Mouse (Mus musculus): ENCODE measurements at regions not wholly inside any gene's neighbourhood (a gene's known extent, or its start where the extent isn't known, plus 50 kb on each side); places are given as distances from the start of the nearest gene placed in this dataset.

GRCm38 (mm10) chr15:69389575-69389974, 2888.9 kb upstream of the Lrrc6 start:
- DNase-seq (ENCODE audit: low read depth, low spot score) = no peak

GRCm38 (mm10) chr15:69387466-69387865, 2886.8 kb upstream of the Lrrc6 start:
- no peak for DNase-seq (ENCODE audit: low read depth, low spot score)

GRCm38 (mm10) chr15:69365440-69365839, 2864.7 kb upstream of the Lrrc6 start:
- DNase-seq (ENCODE audit: low read depth, low spot score) = no peak

GRCm38 (mm10) chr15:69350053-69350739, 2849.5 kb upstream of the Lrrc6 start:
- DNase-seq (ENCODE audit: low read depth, low spot score) = no peak

GRCm38 (mm10) chr15:69346065-69346464, 2845.4 kb upstream of the Lrrc6 start:
- no peak for DNase-seq (ENCODE audit: low read depth, low spot score)

- no peak for DNase-seq (ENCODE audit: low read depth, low spot score)
Measured at GRCm38 (mm10) chr15:69342759-69343158, 2842.0 kb upstream of the Lrrc6 start.

- no peak for DNase-seq (ENCODE audit: low read depth, low spot score)
Measured at GRCm38 (mm10) chr15:69336491-69336890, 2835.8 kb upstream of the Lrrc6 start.

GRCm38 (mm10) chr15:69326537-69326936, 2825.8 kb upstream of the Lrrc6 start:
- DNase-seq (ENCODE audit: low read depth, low spot score) = no peak

- DNase-seq (ENCODE audit: low read depth, low spot score) = no peak
Measured at GRCm38 (mm10) chr15:69303100-69303499, 2802.4 kb upstream of the Lrrc6 start.

- no peak for DNase-seq (ENCODE audit: low read depth, low spot score)
Measured at GRCm38 (mm10) chr15:69291273-69291672, 2790.6 kb upstream of the Lrrc6 start.

GRCm38 (mm10) chr15:69275546-69276255, 2775.0 kb upstream of the Lrrc6 start:
- DNase-seq (ENCODE audit: low read depth, low spot score) = no peak

- DNase-seq (ENCODE audit: low read depth, low spot score) = no peak
Measured at GRCm38 (mm10) chr15:69274225-69274766, 2773.6 kb upstream of the Lrrc6 start.

GRCm38 (mm10) chr15:69273518-69273917, 2772.8 kb upstream of the Lrrc6 start:
- no peak for DNase-seq (ENCODE audit: low read depth, low spot score)

- DNase-seq (ENCODE audit: low read depth, low spot score) = no peak
Measured at GRCm38 (mm10) chr15:69261940-69262339, 2761.2 kb upstream of the Lrrc6 start.

GRCm38 (mm10) chr15:69257161-69257778, 2756.6 kb upstream of the Lrrc6 start:
- no peak for DNase-seq (ENCODE audit: low read depth, low spot score)

GRCm38 (mm10) chr15:69253698-69254097, 2753.0 kb upstream of the Lrrc6 start:
- no peak for DNase-seq (ENCODE audit: low read depth, low spot score)

GRCm38 (mm10) chr15:69252095-69252494, 2751.4 kb upstream of the Lrrc6 start:
- no peak for DNase-seq (ENCODE audit: low read depth, low spot score)

GRCm38 (mm10) chr15:69246190-69246966, 2745.7 kb upstream of the Lrrc6 start:
- no peak for DNase-seq (ENCODE audit: low read depth, low spot score)

GRCm38 (mm10) chr15:69235271-69235670, 2734.6 kb upstream of the Lrrc6 start:
- DNase-seq (ENCODE audit: low read depth, low spot score) = no peak

GRCm38 (mm10) chr15:69224619-69225587, 2724.2 kb upstream of the Lrrc6 start:
- no peak for DNase-seq (ENCODE audit: low read depth, low spot score)

- DNase-seq (ENCODE audit: low read depth, low spot score) = no peak
Measured at GRCm38 (mm10) chr15:69223411-69223810, 2722.7 kb upstream of the Lrrc6 start.

All from retina, postnatal 7 days (tissue).